Mouse (Mus musculus): ENCODE results near the gene Gm45808. TPM values are rescaled to one million over a fixed set of nuclear protein-coding genes. Genes with fewer than 3 reads are reported as not detected.
"Not testable (repeated sequence)": the region's sequence is repeated elsewhere in the genome, so short reads cannot be mapped to it uniquely, and the experiment has no call there.

The Gm45808 gene
- total RNA-seq, 2 experiments from 2014 or later, result not detected

- DNase-seq (ENCODE audit: extremely low spot score in 1 of 2, low spot score in 2 of 2); intact Hi-C loops (cut with DNase I): not testable (repeated sequence)
Observed at GRCm38 (mm10) chr7:45480310-45480709, 6.3 kb downstream of the Gm45808 start.

- intact Hi-C loops (cut with DNase I), result loop anchor here (5.0 to 10.0 kb wide), 2 partner anchors 44 to 206 kb away; partner anchors contain the start of gene Ntn5
- no peak for DNase-seq (ENCODE audit: extremely low spot score in 1 of 2, low spot score in 2 of 2)
Observed at GRCm38 (mm10) chr7:45478774-45479173, 7.8 kb downstream of the Gm45808 start.

- peak in 1 of 2 experiments; percentile 68 for DNase-seq (ENCODE audit: extremely low spot score in 1 of 2, low spot score in 2 of 2)
- intact Hi-C loops (cut with DNase I), result loop anchor here (5.0 to 10.0 kb wide), 2 partner anchors 45 to 208 kb away; partner anchors contain the start of gene Ntn5
Observed at GRCm38 (mm10) chr7:45477003-45477402, 9.6 kb downstream of the Gm45808 start.

- intact Hi-C loops (cut with DNase I), result loop anchor here (5.0 to 10.0 kb wide), 2 partner anchors 46 to 208 kb away; partner anchors contain the start of gene Ntn5
- DNase-seq (ENCODE audit: extremely low spot score in 1 of 2, low spot score in 2 of 2), result no peak
Observed at GRCm38 (mm10) chr7:45476453-45476852, 10.2 kb downstream of the Gm45808 start.

- no peak for DNase-seq (ENCODE audit: extremely low spot score in 1 of 2, low spot score in 2 of 2)
- intact Hi-C loops (cut with DNase I), result loop anchor here (5.0 to 10.0 kb wide), 2 partner anchors 47 to 209 kb away; partner anchors contain the start of gene Ntn5
Observed at GRCm38 (mm10) chr7:45475291-45475969, 11.2 kb downstream of the Gm45808 start.

- DNase-seq (ENCODE audit: extremely low spot score in 1 of 2, low spot score in 2 of 2), result peak; percentile 70 to 71
- intact Hi-C loops (cut with DNase I), result loop anchor here (10.0 kb wide), 1 partner anchor 214 kb away; the partner anchor contains the start of gene Ntn5
Observed at GRCm38 (mm10) chr7:45470869-45471268, 15.7 kb downstream of the Gm45808 start.

GRCm38 (mm10) chr7:45467090-45467670 is 19.4 kb downstream of the Gm45808 start:
- intact Hi-C loops (cut with DNase I), result no loop called here
- DNase-seq (ENCODE audit: extremely low spot score in 1 of 2, low spot score in 2 of 2), result no peak

- intact Hi-C loops (cut with DNase I), result no loop called here
- peak; percentile 95 to 98 for DNase-seq (ENCODE audit: extremely low spot score in 1 of 2, low spot score in 2 of 2)
Observed at GRCm38 (mm10) chr7:45466283-45467089, 20.1 kb downstream of the Gm45808 start, which contains the start of gene Bax. Gene Bax, minus strand, starts transcription at chr7:45466898.

- no peak for DNase-seq (ENCODE audit: extremely low spot score in 1 of 2, low spot score in 2 of 2)
- intact Hi-C loops (cut with DNase I), result no loop called here
Observed at GRCm38 (mm10) chr7:45465549-45465948, 21.1 kb downstream of the Gm45808 start.

GRCm38 (mm10) chr7:45465112-45465511 is 21.5 kb downstream of the Gm45808 start:
- no peak for DNase-seq (ENCODE audit: extremely low spot score in 1 of 2, low spot score in 2 of 2)
- intact Hi-C loops (cut with DNase I), result no loop called here

- DNase-seq (ENCODE audit: extremely low spot score in 1 of 2, low spot score in 2 of 2), result no peak
- intact Hi-C loops (cut with DNase I), result no loop called here
Observed at GRCm38 (mm10) chr7:45463987-45464778, 22.4 kb downstream of the Gm45808 start.

- intact Hi-C loops (cut with DNase I); DNase-seq (ENCODE audit: extremely low spot score in 1 of 2, low spot score in 2 of 2): not testable (repeated sequence)
Observed at GRCm38 (mm10) chr7:45462868-45463267, 23.7 kb downstream of the Gm45808 start.

- intact Hi-C loops (cut with DNase I), result no loop called here
- no peak for DNase-seq (ENCODE audit: extremely low spot score in 1 of 2, low spot score in 2 of 2)
Observed at GRCm38 (mm10) chr7:45462325-45462724, 24.3 kb downstream of the Gm45808 start.

GRCm38 (mm10) chr7:45461781-45462180 is 24.8 kb downstream of the Gm45808 start:
- DNase-seq (ENCODE audit: extremely low spot score in 1 of 2, low spot score in 2 of 2), result no peak
- intact Hi-C loops (cut with DNase I), result no loop called here

- DNase-seq (ENCODE audit: extremely low spot score in 1 of 2, low spot score in 2 of 2), result no peak
- intact Hi-C loops (cut with DNase I), result no loop called here
Observed at GRCm38 (mm10) chr7:45461326-45461725, 25.3 kb downstream of the Gm45808 start.

GRCm38 (mm10) chr7:45460860-45461314 is 25.7 kb downstream of the Gm45808 start:
- intact Hi-C loops (cut with DNase I), result no loop called here
- DNase-seq (ENCODE audit: extremely low spot score in 1 of 2, low spot score in 2 of 2), result peak in 1 of 2 experiments; percentile 78

GRCm38 (mm10) chr7:45460377-45460776 is 26.2 kb downstream of the Gm45808 start:
- intact Hi-C loops (cut with DNase I), result no loop called here
- no peak for DNase-seq (ENCODE audit: extremely low spot score in 1 of 2, low spot score in 2 of 2)

- intact Hi-C loops (cut with DNase I), result not testable (repeated sequence)
- DNase-seq (ENCODE audit: extremely low spot score in 1 of 2, low spot score in 2 of 2), result peak; percentile 98 to 99
Observed at GRCm38 (mm10) chr7:45459564-45460140, 27.0 kb downstream of the Gm45808 start, which contains the start of gene Ftl1. Gene Ftl1, minus strand, starts transcription at chr7:45459884.
